Mouse (Mus musculus) limb, embryonic 14.5 days (tissue): ENCODE measurements at regions not wholly inside any gene's neighbourhood (a gene's known extent, or its start where the extent isn't known, plus 50 kb on each side); places are given as distances from the start of the nearest gene placed in this dataset.

Source experiments
- ATAC-seq: fragments of 200-750 bp; cut with Nextera tagmentation; 2 replicates; pipeline ENCODE4 v1.8.0; 2017; ENCODE audit warnings: low read depth, moderate number of reproducible peaks, moderate TSS enrichment; ENCODE audit not compliant: low FRiP score
- DNase-seq: peaks from one replicate; pipeline ENCODE4 v3.0.0-alpha.2; 2015; ENCODE audit warnings: low spot score
- H3K27ac ChIP-seq: fragments of 300-500 bp; sonication (generic); replicated peaks from 2 replicates; pipeline ENCODE4 v1.5.1; 2014; ENCODE audit warnings: low read depth, mild to moderate bottlenecking, low read length, moderate library complexity, mixed read lengths
- H3K27me3 ChIP-seq: fragments of 300-500 bp; sonication (generic); 2 replicates; pipeline ENCODE4 v1.6.1; 2014; ENCODE audit warnings: low read length, mixed read lengths; ENCODE audit not compliant: control insufficient read depth, insufficient read depth
- H3K36me3 ChIP-seq: fragments of 300-500 bp; sonication (generic); 2 replicates; pipeline ENCODE4 v1.6.1; 2014; ENCODE audit warnings: mild to moderate bottlenecking, low read length, moderate library complexity, mixed read lengths; ENCODE audit not compliant: control insufficient read depth, insufficient read depth
- H3K4me1 ChIP-seq: fragments of 300-500 bp; sonication (generic); 2 replicates; pipeline ENCODE4 v1.6.1; 2014; ENCODE audit warnings: antibody characterized with exemption, low read length, mixed read lengths; ENCODE audit not compliant: control insufficient read depth, insufficient read depth
- H3K4me2 ChIP-seq: fragments of 300-500 bp; sonication (generic); replicated peaks from 2 replicates; pipeline ENCODE4 v1.6.1; 2014; ENCODE audit warnings: low read depth, mild to moderate bottlenecking, low read length, moderate library complexity; ENCODE audit not compliant: severe bottlenecking
- H3K4me3 ChIP-seq: fragments of 300-500 bp; sonication (generic); replicated peaks from 2 replicates; pipeline ENCODE4 v1.5.1; 2014; ENCODE audit warnings: low read length
- H3K9ac ChIP-seq: fragments of 300-500 bp; sonication (generic); 2 replicates; pipeline ENCODE4 v1.6.1; 2014; ENCODE audit warnings: mild to moderate bottlenecking, low read depth, low read length, moderate library complexity; ENCODE audit not compliant: severe bottlenecking
- H3K9me3 ChIP-seq: fragments of 300-500 bp; sonication (generic); 2 replicates; pipeline ENCODE4 v1.6.1; 2016; ENCODE audit warnings: low read length; ENCODE audit not compliant: control insufficient read depth
- POLR2A ChIP-seq: fragments of 200-500 bp; IDR thresholded peaks from 2 replicates; pipeline ENCODE4 v1.8.0; 2012; ENCODE audit warnings: inconsistent platforms, mild to moderate bottlenecking, moderate library complexity, borderline replicate concordance; ENCODE audit not compliant: insufficient read depth, insufficient read length; ENCODE audit errors: extremely low read depth
- WGBS: fragments of 180-500 bp; shearing (Covaris S2); extraction: QIAGEN DNeasy Blood & Tissue Kit; methylation state at CpG from one replicate; pipeline ENCODE4 v1.1.7; 2014; 5-methylcytosine and 5-hydroxymethylcytosine counted together

DNA sequence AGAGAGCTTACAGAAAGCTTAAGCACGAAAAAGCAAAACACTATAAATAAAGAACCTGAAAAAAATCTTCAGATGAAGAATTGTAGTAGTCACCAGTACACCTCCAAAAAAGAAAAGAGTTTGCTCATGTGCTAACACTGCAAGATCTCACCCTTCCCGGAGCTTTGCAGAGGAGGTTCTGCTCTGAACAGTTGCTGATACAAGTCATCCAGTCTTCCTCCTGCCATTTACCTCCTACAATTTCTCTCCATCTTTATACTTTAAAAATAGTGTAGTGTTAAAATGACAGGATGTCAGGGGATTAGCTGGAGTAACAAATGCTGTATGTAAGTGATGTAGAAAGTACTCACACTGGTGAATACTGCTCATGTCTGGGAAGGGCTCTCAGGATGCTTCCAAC, 985.2 kb downstream of the Car8 start:
- Histone ChIP-seq H3K4me2 (no peak overlapping the region), H3K4me3 (no peak overlapping the region), H3K9me3 (no peaks in the 10 kb centered on the region), H3K27me3 (no peaks in the 10 kb centered on the region), H3K9ac (no peak overlapping the region), H3K4me1 (no peaks in the 10 kb centered on the region), H3K27ac (no peak overlapping the region), H3K36me3 (no peaks in the 10 kb centered on the region)
- no peak for TF ChIP-seq POLR2A
- no peak for DNase-seq
- no peak for ATAC-seq
- 73% methylated on average over 2 of the region's 2 CpGs for WGBS

GRCm38 (mm10) chr4:7251641-7252040, 987.2 kb downstream of the Car8 start:
- 87% methylated on average over 2 of the region's 2 CpGs for WGBS
- TF ChIP-seq POLR2A: no peak
- no peaks in the 10 kb centered on the region for H3K27me3 ChIP-seq
- H3K9me3 ChIP-seq: no peaks in the 10 kb centered on the region
- H3K4me2 ChIP-seq: no peak overlapping the region
- no peaks in the 10 kb centered on the region for H3K4me1 ChIP-seq
- H3K36me3 ChIP-seq: no peaks in the 10 kb centered on the region
- no peak overlapping the region for H3K4me3 ChIP-seq
- no peak overlapping the region for H3K27ac ChIP-seq
- DNase-seq (no peak), ATAC-seq (no peak)
- H3K9ac ChIP-seq: no peak overlapping the region

DNA sequence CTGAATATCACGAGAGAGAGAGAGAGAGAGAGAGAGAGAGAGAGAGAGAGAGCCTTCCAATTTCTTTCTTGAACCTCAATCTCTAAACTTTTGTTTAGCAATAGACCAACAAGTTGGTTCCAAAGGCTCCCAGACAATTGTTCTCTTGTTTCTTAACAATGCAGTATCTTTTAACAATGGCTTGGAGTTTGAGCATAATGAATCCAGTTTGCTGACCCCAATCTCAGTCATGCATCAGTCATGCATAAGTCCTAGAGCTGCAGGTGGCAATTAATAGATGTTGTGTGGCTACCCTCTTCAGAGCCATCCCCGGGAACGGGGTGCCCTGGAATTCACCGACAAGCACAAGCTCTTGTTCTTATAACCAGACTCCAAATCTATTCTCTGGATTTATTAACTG, 991.0 kb downstream of the Car8 start:
- Histone ChIP-seq H3K4me2 (no peak overlapping the region), H3K9ac (no peak overlapping the region), H3K4me1 (no peaks in the 10 kb centered on the region), H3K36me3 (no peaks in the 10 kb centered on the region), H3K27me3 (no peaks in the 10 kb centered on the region), H3K27ac (no peak overlapping the region), H3K4me3 (no peak overlapping the region), H3K9me3 (no peaks in the 10 kb centered on the region)
- TF ChIP-seq POLR2A: no peak
- no peak for ATAC-seq
- WGBS: 81% methylated on average over 4 of the region's 4 CpGs
- DNase-seq: no peak

GRCm38 (mm10) chr4:7247244-7247643, 991.6 kb downstream of the Car8 start:
- Histone ChIP-seq H3K9me3 (no peaks in the 10 kb centered on the region), H3K4me2 (no peak overlapping the region), H3K9ac (no peak overlapping the region), H3K27ac (no peak overlapping the region), H3K36me3 (no peaks in the 10 kb centered on the region), H3K4me3 (no peak overlapping the region), H3K27me3 (no peaks in the 10 kb centered on the region), H3K4me1 (no peaks in the 10 kb centered on the region)
- WGBS: 79% methylated on average over 4 of the region's 4 CpGs
- DNase-seq (no peak), ATAC-seq (no peak)
- no peak for TF ChIP-seq POLR2A

DNA sequence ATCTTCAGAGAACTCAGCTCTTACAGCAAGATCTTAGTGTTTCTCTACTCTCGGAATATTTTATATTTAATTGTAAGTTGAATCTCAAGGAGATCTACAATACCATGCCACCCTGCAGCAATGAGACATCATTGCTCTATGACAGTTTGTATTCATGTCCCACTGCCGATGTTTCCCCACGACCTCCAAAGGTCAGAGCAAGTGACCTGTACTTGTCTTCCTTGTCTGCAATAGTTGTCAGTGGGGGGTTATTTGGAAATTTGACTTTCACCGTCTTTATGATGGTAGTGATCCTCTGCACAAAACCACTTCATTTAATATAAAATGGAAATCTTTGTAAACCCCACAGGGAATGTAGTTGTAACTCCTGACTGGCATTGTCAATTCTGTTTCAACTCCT, 992.0 kb downstream of the Car8 start:
- H3K4me3 ChIP-seq: no peak overlapping the region
- TF ChIP-seq POLR2A: no peak
- H3K9ac ChIP-seq: no peak overlapping the region
- H3K27ac ChIP-seq: no peak overlapping the region
- no peaks in the 10 kb centered on the region for H3K36me3 ChIP-seq
- DNase-seq (no peak), ATAC-seq (no peak)
- H3K4me2 ChIP-seq: no peak overlapping the region
- WGBS: 86% methylated on average over 4 of the region's 4 CpGs
- H3K4me1 ChIP-seq: no peaks in the 10 kb centered on the region
- H3K27me3 ChIP-seq: no peaks in the 10 kb centered on the region
- H3K9me3 ChIP-seq: no peaks in the 10 kb centered on the region

GRCm38 (mm10) chr4:7245653-7246052, 993.2 kb downstream of the Car8 start:
- Histone ChIP-seq H3K27ac (no peak overlapping the region), H3K36me3 (no peaks in the 10 kb centered on the region), H3K4me1 (no peaks in the 10 kb centered on the region), H3K9ac (no peak overlapping the region), H3K9me3 (no peaks in the 10 kb centered on the region), H3K4me3 (no peak overlapping the region), H3K27me3 (no peaks in the 10 kb centered on the region), H3K4me2 (no peak overlapping the region)
- DNase-seq (no peak), ATAC-seq (no peak)
- WGBS: 84% methylated on average over 2 of the region's 2 CpGs
- no peak for TF ChIP-seq POLR2A
